Mouse (Mus musculus) ES-Bruce4 (cell line): ENCODE results near the gene Tagln2.

Source experiments
- CTCF ChIP-seq: IDR thresholded peaks from one replicate; pipeline ENCODE4 v1.8.1; 2011; ENCODE audit warnings: low read depth, low read length
- EP300 ChIP-seq: IDR thresholded peaks from 2 replicates; pipeline ENCODE4 v1.6.1; 2011; ENCODE audit warnings: low read depth, low read length; ENCODE audit not compliant: insufficient read depth

- TF ChIP-seq EP300 (no peak), CTCF (no peak)
Observed at GRCm38 (mm10) chr1:172474196-172474595, 25.7 kb upstream of the Tagln2 start.
